Mouse (Mus musculus) bone marrow macrophage, adult 2 months (primary cell): ENCODE measurements around the gene Rasgef1b.

ENCODE experiments used
- CTCF ChIP-seq: IDR thresholded peaks from 2 replicates; pipeline ENCODE4 v1.5.1; 2012; ENCODE audit warnings: low read depth, mild to moderate bottlenecking, low read length, moderate library complexity
- POLR2A ChIP-seq: IDR thresholded peaks from 2 replicates; pipeline ENCODE4 v1.6.1; 2012; ENCODE audit warnings: mild to moderate bottlenecking, low read depth, low read length, borderline replicate concordance

DNA sequence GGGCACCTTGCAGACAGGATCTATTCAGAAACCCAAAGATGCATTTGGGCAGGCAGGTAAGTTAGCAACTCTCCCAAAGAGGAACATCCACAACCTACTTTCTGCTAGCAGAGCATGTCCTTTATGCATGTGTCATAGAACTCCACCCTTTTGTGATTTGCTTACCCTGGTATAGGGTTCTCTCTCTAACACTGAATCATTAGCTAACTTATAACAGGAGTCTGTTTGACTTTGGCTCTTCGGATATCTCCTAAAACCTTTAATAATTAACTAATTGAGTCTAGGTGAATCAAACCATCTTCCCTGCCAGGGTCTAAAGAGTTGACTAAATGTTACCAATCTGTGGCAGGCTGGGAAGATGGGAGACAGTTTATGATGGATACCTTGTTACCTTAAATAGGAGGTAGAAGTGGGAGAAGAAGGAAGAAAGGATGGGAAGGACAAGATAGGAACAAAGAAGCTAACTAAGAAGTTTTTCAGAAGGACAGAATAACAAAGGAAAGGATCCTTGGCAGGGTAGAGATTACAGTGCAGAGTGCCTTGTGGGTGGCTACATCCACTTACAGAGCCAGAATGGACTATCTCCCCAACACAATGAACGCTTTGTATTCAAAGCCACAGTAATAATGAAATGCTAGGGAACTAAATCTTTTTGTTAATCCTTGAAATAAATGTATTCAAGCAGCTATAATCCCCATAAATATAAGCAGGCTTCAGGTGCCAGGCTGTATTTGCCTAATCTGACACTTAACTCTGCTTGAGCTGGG, 186.7 kb downstream of the Rasgef1b start:
- TF ChIP-seq CTCF (no peak), POLR2A (no peak)
